Mouse (Mus musculus) B cell, adult 2 months (primary cell): Measurements from ENCODE around the gene Gm10295.

Source experiments
- DNase-seq, 2 experiments: peaks; one replicate each; pipeline ENCODE4 v3.0.0; 2022

The Gm10295 gene

DNA sequence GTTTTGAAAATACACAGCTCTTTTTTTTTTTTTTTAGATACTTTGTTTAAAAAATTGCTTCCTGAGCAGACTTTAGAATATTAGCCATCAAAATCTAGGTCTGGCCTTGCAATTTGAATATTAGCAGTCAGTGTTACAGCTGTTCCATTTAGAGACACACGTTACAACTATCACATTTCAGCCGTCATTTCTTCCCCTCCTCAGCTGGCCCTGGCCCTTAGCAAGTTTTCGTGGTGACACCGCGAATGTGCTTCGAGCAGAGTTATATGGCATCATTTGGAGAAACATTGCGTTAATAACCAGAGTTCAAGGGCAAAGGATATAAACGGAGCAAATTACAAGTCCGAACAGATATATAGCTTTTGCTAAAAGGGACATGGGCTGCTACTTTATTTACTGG, 2.4 kb downstream of the Gm10295 start:
- DNase-seq, result no peak

- no peak for DNase-seq
Measured at GRCm38 (mm10) chr7:71324919-71325583, 26.2 kb downstream of the Gm10295 start.

DNA sequence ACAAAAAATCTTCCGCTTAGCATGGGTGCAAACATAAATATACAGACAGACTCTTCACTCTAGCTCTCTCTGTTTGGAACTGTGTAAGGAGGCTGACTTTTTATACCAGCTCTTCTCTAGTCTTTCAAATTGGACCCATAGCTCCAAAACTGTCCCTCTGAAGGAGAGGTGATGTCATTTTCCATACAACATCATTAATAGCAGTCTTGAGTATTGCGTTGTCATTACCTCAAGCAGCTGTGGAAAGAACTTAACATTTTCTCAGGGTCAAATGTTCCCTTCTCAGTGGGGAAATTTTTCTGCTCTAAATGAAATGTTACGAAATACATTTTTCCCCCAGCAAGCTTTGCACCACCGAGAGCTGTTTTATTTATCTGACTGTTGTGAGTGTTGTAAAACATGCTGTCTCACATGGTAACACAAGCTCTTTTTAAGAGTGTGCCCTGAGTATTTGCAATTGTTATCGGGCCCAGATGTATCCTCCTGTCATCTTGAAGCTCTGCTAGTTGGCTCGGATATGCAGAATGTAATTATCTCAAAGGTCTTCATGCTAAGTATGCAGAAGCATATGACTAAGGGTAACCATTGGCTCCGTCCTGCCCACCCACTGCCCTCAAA, 38.0 kb downstream of the Gm10295 start:
- no peak for DNase-seq

GRCm38 (mm10) chr7:71312375-71312774, 38.9 kb downstream of the Gm10295 start:
- no peak for DNase-seq

DNA sequence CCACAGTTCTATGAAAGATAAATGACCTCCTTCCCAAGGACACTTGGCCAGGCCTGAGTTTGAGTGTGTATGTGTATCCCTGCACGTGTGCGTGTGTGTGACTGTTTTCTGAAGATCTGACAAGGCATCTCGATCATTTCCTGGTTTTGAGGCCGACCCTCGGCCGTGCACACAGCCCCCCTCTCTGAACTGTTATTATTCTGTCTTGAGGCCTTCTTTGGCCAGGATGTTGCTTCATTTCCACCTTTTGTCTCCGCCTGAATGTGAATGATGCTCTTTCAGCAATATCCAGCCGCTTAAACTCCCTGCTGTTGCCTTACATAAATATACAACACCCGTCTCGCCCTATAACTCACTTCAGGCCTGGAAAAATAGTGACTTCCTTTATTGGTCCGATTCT, 39.9 kb downstream of the Gm10295 start:
- no peak for DNase-seq

DNA sequence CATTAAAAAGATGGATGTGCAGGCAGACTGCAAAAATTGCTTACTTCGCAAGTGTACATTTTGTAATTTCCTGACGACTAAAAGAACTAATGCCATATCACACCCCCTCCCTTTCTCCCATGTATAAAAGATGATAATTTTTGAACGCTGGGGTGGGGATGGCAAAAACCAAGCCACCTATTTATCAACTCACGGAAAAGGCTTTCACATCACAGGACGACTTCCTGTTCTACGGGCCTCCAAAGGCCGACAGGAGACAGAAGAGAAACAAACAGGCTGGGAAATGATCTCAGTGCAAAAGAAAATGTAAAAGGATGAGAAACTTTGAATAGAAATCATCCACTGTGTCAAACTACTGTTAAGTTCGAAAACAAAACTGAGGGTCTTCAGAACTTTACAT, 43.2 kb downstream of the Gm10295 start:
- DNase-seq, result no peak

- DNase-seq, result no peak
Measured at GRCm38 (mm10) chr7:71302714-71303113, 48.6 kb downstream of the Gm10295 start.
